Mouse (Mus musculus): ENCODE results near the gene Krtap5-3. TPM values are rescaled to one million over a fixed set of nuclear protein-coding genes. Genes with fewer than 3 reads are reported as not detected.

Gene Krtap5-3
- polyA plus RNA-seq, 3 experiments from 2014 or later: not detected

Other genes with a start within 250 kb of the Krtap5-3 start
- gene Mob2, start 140.3 kb upstream of the Krtap5-3 start, polyA plus RNA-seq (2017; shearing (Covaris generic)): 10 to 100 TPM; 61.4 to 67.5 (median 65.3) TPM
- not detected for gene Dusp8, start 105.5 kb upstream of the Krtap5-3 start, polyA plus RNA-seq (2017; shearing (Covaris generic))
- not detected for gene Gm45618, start 80.6 kb upstream of the Krtap5-3 start, polyA plus RNA-seq (2017; shearing (Covaris generic))
- gene Gm39115, start 65.3 kb upstream of the Krtap5-3 start, polyA plus RNA-seq (2017; shearing (Covaris generic)): not detected
- gene Gm45337, start 56.8 kb upstream of the Krtap5-3 start, polyA plus RNA-seq (2017; shearing (Covaris generic)): not detected
- gene Gm29735, start 44.3 kb upstream of the Krtap5-3 start, polyA plus RNA-seq (2017; shearing (Covaris generic)): not detected
- not detected for gene Gm4553, start 35.6 kb upstream of the Krtap5-3 start, polyA plus RNA-seq (2017; shearing (Covaris generic))
- gene Krtap5-2, start 25.4 kb upstream of the Krtap5-3 start, polyA plus RNA-seq (2017; shearing (Covaris generic)): not detected
- gene Gm10153, start 11.0 kb upstream of the Krtap5-3 start, polyA plus RNA-seq (2017; shearing (Covaris generic)): not detected
- gene Gm7579, start 10.5 kb downstream of the Krtap5-3 start, polyA plus RNA-seq (2017; shearing (Covaris generic)): not detected
- gene Krtap5-5, start 28.6 kb downstream of the Krtap5-3 start, polyA plus RNA-seq (2017; shearing (Covaris generic)): not detected
- not detected for gene Gm40460, start 39.7 kb downstream of the Krtap5-3 start, polyA plus RNA-seq (2017; shearing (Covaris generic))
- gene Gm2431, start 57.0 kb downstream of the Krtap5-3 start, polyA plus RNA-seq (2017; shearing (Covaris generic)): not detected
- not detected for gene Gm4559, start 73.0 kb downstream of the Krtap5-3 start, polyA plus RNA-seq (2017; shearing (Covaris generic))
- gene Krtap5-1, start 95.8 kb downstream of the Krtap5-3 start, polyA plus RNA-seq (2017; shearing (Covaris generic)): not detected
- gene Krtap5-4, start 102.2 kb downstream of the Krtap5-3 start, polyA plus RNA-seq (2017; shearing (Covaris generic)): not detected
- 1 to 10 TPM; 1.6 to 4.5 (median 1.9) TPM for gene Ifitm10, start 172.4 kb downstream of the Krtap5-3 start, polyA plus RNA-seq (2017; shearing (Covaris generic))
- gene Gm49369, start 181.3 kb downstream of the Krtap5-3 start, polyA plus RNA-seq (2017; shearing (Covaris generic)): 1 to 10 TPM in 1 of 3 experiments, under 1 TPM in 1, not detected in 1; 0.63 to 1.9 TPM
- 100 to 1,000 TPM; 259 to 561 (median 285) TPM for gene Ctsd, start 186.7 kb downstream of the Krtap5-3 start, polyA plus RNA-seq (2017; shearing (Covaris generic))
- not detected for gene Syt8, start 233.5 kb downstream of the Krtap5-3 start, polyA plus RNA-seq (2017; shearing (Covaris generic))
- not detected for gene Tnni2, start 240.4 kb downstream of the Krtap5-3 start, polyA plus RNA-seq (2017; shearing (Covaris generic))

All from inflammation-experienced regulatory T-cells, adult 6 months (primary cell).